Mouse (Mus musculus): ENCODE results near the gene Shld1.

Gene Shld1

DNA sequence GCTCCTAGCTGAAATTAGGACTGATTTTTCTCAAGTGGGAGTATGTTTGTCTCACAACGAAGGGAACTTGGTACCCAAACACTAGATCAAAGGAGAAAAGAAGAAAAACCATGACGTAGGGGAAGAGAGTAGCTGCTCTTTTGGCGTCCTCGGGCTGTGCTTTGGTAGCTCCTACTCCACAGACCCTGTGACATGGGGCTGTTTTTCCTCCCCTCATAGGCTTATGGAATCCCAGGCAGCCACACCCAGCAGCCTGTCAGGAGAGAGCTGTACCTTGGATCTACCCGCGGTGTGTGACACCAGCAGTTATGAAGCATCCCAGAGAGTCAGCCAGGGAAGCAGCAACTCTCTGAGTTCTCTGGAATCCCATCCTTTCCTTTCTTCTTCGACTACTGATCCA is 5.0 kb downstream of the Shld1 start:
- peak; percentile 51 for DNase-seq (ENCODE audit: low read depth, low spot score)

DNA sequence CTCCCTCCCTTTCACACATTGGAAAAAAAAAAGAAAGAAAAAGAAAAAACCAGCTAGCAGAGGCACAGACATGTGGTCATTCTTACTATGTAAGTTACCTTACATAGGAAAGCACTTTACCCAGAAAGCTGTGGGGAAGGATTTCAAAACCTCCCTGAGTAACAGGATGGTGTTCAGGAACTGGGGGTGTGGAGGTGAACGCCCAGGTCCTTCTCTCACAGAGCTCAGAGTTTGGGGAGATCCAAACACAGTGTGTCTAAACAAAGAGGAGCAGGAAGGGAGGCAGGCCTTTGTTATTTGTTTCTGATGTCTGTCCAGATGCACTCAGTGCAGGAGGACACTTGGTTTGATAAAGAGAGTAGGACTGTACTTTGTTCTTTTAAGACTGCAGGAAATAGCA is 5.6 kb downstream of the Shld1 start:
- DNase-seq (ENCODE audit: low read depth, low spot score), result peak; percentile 51

DNA sequence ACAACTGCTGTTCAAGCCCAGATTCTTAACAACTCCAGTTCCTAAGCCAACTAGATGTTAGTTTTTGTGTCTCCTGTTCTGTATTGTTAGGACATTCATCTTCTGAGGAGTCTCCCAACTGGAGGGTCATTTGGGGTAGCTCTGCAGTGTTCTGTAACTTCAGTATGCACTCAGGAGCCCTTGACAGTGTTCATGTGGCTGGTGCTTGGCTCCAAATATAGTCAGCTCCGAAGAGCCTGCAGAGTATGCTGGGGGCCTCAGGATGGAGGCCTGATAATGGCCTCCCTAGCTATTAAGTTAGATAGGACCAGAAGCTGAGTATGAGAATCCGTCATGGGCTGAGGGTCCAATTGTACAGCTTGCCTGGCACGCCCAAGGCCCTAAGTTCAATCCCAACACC is 7.2 kb downstream of the Shld1 start:
- no peak for DNase-seq (ENCODE audit: low read depth, low spot score)

DNA sequence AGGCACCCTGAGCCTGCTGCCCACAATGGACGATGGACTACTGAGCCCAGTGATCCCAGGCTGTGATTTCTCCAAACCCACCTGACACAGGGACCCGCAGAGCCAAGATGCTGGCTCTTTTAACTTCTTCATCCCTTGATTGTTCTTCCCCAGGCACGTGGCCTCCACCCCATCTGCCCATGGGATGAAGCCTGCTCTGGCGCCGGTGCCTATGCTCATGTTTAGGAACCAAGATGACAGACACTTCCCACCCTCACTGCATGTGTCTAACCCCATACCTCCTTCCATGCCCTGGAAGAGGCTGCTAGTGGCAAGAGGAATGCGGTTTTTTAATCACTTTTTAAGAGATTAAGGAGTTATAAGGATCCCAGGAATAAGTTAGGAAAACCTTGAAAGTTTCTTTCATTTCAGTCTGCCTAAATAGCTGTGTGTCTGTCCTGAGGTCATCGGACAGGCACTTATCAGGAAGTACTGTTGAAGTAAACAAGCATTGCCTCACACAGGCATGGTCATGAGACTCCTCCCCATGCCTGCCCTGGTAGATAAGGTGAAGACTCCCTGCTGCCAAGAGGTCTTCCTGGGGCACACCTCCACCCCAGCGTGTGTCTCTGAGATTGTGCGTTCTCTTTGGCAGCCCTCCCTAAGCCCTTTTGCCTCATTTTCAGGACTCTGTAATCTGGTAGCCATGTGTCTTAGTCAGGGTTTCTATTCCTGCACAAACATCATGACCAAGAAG is 8.8 kb downstream of the Shld1 start:
- DNase-seq (ENCODE audit: low read depth, low spot score), result no peak

DNA sequence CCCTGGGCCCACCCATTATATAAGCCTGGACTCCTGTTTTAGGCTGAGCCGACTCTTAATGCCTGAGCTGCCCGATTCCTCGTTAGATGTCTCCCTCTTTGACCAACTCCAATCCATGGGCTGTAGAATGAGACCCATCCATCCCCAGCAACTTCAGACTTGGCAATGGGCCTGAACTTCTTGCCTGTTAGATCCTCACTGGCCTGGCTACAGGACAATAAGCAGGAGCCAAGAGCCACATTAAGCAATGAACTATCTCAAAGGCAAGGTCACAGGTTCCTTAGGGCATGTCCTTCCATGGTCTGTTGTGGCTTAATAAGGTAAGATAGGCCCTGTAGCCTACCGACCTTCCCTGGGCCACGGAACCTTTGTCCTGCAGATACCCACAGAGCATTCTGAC is 9.8 kb downstream of the Shld1 start:
- no peak for DNase-seq (ENCODE audit: low read depth, low spot score)

DNA sequence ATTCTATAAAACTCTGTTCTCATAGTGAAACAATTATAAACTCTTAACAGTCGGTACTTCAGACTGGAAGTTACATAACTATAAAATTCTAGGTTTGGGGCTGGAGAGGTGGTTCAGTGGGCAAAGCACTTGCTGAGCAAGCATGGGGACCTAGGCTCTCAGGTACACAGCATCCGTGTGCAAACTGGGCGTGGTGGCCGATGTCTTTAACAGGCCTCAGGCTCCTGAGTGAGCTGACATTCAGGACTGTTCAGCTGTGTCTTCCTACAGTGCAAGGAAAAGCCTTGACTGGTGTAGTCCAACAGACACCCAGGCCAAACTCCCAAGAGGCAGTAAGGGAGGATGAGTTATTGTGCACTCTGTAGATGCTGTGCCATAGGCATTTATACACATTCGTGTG is 10.5 kb downstream of the Shld1 start:
- no peak for DNase-seq (ENCODE audit: low read depth, low spot score)

DNA sequence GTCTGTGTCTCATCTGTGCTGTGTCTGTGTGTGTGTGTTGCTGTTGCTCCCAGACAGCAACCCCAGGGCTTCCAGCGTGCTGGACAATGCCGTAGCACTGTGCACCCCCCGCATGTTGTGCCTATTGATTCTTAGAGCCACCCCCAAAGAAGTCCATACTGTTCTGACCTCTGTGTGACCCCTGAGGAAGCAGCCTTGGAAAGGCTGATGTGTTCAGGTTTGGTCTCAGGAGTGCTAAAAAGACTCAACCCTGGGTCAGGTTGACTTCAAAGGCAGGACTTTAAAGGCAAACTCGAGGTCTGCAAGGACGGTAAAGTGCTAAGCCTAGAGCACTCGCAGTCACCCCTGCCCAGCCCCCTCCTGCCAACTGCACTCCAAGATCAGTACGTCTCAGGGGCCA is 11.0 kb downstream of the Shld1 start:
- DNase-seq (ENCODE audit: low read depth, low spot score), result peak; percentile 51

DNA sequence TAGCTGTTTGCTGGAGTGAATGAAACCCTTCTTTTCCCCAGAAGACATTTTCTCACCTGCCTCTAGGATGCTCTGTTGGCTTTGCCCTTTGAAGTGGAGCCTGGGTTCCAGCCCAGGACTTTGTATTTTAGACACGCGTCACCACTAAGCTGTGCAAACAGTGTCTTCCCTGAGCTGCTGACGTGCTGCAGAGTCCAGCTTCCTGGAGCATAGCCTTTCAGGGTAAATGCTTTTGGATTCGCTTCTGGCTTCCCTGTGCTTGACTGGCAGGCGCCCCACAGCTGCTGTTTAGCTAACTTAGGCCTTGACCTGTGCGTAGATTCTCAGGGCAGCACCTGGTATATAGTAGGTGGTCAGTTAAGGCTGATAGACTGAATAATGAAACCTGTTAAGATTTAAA is 11.7 kb downstream of the Shld1 start:
- no peak for DNase-seq (ENCODE audit: low read depth, low spot score)

DNA sequence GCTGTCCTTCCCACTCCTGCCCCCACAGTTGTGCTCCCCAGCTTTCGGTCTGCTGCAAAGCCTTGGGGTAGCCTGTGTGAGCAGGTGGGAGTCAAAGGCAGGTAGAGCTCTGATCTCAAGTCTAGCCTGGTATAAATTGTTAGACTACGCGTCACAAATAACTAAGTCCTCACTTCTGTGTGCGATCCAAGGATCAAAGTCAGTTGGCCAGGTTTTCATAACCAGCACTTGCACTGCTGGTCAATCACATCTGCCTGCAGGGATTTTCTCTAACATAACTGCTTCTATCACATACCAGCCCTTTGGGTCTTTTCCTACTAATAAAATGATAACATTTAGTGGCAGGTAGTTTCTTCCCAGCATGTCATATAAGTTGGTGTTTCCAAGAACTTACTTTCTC is 14.2 kb downstream of the Shld1 start:
- no peak for DNase-seq (ENCODE audit: low read depth, low spot score)

DNA sequence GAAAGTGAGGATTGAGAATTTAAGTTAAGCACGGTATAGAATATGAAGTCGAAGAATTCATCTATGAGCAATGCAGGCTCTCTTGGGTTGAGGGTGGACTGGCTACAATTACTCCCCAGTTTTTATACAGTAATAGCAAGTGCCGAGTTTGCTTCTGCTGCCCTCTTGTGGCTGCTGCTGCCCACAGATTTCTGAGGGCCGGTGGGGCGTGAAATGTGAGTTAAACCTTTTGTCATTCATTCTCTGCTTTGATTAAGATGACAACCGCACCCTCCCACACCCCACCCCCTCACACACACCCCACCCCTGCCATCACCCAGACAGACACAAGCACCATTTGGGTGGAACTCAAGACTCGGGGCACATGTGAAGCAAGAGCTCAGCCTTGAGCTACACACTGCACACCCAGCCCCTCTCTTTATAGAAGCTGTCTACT is 14.7 kb downstream of the Shld1 start:
- DNase-seq (ENCODE audit: low read depth, low spot score), result peak; percentile 94

DNA sequence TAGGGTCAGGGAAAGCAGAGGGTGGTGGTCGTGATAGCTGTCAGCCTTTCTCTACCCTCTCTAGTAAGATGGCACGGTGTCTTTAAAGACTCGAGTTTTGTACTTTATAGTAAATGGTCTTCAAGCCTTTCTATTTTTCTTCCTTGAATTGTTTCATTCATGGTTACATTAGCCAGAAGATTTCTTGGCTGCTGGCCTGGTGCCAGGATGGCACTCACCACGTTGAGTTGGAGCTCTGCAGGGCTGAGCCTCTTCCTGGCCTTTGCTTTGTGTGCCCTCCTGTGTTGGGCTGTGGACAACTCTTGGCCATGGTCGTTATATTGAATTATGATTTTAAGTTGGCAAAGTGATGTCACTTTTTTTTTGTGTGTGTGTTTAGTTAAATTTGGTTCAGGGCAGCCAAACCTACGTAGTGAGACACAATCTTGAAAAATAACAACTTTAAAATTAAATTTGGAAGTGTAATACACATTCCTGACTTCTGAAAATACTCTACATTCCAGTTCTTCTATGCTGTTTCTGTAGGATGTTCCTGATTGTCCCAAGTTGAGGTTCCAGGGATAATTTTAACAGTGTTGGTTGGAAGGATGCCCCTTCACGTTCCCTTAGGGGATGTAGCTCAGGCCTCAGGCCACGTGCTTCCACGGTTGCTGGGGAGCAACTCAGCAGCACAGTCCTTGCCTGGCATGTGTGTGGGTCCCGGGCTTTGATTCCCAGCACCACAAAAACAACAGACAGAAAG is 18.7 kb downstream of the Shld1 start:
- DNase-seq (ENCODE audit: low read depth, low spot score), result no peak

DNA sequence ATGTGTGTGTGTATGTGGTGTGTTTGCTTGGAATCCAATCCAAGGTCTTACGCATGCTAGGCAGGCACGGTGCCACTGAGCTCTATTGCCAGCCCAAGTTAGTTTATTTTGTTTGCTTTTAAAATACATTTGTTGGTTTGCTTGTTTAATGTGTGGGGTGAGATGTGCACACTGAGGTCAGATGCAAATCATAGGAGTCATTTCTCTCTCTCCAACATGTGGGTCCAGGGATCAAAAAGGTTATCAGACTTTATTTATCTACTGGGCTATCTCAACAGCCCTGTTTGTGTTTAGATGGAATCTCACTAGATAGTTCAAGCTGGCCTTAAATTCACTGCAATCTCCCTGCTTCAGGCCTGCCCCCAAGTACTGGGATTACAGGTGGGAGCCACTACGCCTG is 19.6 kb downstream of the Shld1 start:
- no peak for DNase-seq (ENCODE audit: low read depth, low spot score)

DNA sequence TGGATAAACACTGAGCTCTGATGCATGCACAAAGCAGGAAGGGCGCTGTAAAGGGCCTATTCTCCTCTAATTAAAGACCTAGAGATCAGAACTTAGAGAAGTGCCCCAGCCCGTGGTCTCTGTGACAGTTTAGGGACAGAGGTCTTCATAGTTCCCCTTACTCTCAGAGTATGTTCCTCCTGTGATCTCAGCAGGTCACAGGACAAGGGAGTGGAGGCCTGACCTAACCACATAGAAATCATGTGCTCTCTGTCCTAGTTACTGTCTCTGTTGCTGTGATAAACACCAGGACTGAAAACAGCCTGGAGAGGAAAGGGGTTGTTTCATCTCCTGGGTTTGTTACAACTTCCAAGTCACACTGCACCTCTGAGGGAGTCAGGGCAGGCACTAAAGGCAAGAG is 23.8 kb downstream of the Shld1 start:
- no peak for DNase-seq (ENCODE audit: low read depth, low spot score)

DNA sequence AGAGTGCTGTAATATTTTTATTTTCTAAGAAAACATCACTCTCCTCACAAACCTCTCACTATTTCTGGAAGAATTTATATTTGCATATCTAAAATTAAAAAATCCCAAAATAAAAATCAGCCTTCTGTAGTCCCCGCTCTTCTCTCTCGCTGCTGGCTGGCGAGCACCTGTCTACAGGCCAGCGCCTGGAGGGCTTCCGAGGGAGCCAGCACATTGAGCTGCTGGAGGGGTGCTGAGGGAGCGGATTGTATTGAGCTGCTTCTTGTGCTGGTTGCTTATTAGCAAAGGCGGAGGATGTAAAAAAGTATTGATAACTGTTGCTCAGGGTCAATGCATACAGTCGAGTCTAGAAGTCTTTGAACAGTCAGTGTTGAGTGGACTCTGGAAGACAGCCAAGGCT is 25.3 kb downstream of the Shld1 start:
- DNase-seq (ENCODE audit: low read depth, low spot score), result no peak

DNA sequence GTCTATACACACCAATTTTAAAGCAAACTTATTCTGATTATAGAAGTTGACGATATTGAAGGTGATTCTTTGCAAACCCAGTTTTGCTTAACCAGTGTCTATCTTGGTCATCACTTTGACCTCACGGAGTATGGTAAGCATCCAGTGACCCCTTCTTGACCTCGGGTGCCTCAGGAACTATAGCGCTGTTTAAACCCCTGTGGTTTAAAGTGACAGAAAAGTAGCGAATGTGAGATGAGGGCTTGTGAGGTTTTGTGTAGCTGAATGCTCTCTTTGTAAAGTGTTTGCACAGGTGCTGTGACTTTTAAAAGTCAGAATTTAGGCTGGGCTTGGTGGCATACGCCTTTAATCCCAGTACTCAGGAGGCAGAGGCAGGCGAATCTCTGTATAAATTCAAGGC is 27.8 kb downstream of the Shld1 start:
- DNase-seq (ENCODE audit: low read depth, low spot score), result no peak

DNA sequence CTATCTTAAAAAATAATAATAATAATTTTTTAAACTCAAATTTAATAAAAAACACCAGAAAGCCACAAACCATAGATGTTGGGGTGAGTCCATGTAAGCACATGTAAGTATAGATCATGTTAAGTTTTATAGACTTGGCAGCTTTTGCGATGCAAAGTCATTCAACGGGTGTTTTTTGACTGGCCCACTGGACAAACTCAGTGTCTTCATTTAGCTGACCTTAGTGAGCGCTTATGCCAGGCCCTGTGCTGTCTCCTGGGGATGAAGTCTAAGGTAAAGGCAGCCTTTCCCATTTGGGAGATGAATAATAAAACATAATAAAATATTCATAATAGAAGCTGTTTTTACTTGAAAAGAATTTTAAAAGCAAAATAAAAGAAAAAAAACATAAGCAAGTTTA is 28.2 kb downstream of the Shld1 start:
- no peak for DNase-seq (ENCODE audit: low read depth, low spot score)

DNA sequence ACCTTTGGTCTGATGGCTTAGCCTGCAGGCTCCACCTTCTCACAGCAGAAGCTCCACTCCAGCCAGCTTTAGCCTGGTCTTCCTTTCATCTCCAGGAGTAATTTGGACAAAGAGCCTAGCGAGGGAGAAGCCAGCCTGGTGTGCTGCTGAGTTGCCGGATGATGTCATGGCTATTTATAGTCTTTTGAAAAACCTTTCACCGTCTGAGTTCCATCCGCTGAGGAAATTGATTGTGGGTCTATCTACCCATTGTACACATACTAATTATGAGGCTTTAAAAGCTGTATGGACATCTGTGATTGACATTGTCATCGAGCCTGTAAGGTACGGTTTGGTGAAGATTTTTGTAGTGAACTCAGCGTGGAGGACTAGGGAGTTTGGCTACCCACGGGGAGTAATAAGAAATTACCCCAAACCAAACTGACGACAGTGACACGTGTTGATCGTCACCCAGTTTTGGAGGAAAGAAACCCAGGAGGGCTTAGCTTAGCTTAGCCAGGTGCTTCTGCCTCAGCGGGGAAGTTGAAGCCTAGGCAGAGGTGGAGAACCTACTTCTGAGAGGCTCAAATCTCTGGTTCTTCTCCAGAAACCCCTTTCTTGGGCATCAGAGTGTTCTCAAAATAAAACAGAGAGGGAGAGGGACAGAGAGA is 28.8 kb downstream of the Shld1 start:
- DNase-seq (ENCODE audit: low read depth, low spot score), result no peak

DNA sequence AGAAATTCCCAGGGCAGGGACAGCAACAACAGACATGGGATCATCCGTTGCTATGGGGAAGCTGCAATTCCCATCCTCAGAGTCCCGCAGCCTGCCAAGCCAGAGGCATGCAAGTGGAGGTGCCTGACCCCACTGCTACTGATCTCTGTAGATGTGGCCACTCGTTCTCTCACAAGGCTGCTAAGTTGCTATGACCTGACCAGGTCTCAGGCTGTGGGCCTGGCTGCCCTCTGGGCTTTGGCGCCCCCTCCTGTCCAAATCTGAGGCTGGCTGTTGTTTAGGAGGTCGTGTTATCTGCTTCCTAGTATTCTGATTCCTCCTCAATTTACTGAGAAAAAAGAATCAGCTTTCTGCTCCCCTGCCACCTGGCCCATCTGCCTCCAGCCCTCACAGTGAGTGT is 29.4 kb downstream of the Shld1 start:
- DNase-seq (ENCODE audit: low read depth, low spot score), result peak; percentile 53

DNA sequence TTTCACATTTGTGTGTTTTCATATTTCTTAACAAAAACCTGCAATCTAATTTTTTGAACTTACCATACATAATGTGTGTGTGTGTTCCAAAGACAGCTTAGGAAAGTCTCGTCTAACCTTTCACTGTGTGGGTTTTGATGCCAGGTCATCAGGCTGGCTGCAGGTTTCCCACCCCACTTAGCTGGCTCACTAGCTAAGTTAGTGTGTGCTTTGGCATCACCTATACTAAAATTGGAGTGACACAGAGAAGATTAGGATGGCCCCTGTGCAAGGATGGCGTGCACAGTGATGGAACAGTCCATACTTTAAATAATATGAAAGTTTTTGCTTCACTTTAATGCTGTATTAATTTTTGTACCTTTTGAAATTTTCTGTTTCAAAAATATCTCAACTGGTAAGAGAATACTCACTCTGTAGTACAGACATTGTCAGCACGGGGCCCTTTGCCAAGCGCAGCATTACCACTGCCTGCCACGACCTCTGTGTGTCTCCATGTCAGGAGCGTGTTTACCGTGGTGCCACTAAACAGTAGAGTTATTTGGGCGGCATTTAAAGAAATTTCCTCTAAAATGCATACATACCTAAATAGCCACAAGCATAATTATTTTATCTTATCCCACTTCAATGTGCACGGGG is 30.3 kb downstream of the Shld1 start:
- no peak for DNase-seq (ENCODE audit: low read depth, low spot score)

DNA sequence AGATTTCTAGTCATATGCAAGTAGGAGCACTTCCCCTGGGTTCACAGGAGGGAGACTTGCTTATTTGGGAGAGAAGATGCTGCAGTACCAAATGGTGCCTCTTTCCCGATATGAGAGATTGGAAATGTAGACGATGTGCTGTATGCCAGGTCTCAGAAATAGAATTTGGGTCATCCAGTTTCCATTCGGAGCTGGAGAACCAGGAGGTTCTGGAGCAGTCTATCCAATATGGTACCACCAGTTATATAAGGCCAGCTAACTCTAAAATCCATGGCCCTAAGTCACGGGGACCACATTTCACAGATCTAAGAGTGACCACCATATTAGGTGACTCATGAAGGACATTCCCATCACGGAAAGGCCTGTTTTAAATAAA is 30.8 kb downstream of the Shld1 start:
- DNase-seq (ENCODE audit: low read depth, low spot score), result no peak

DNA sequence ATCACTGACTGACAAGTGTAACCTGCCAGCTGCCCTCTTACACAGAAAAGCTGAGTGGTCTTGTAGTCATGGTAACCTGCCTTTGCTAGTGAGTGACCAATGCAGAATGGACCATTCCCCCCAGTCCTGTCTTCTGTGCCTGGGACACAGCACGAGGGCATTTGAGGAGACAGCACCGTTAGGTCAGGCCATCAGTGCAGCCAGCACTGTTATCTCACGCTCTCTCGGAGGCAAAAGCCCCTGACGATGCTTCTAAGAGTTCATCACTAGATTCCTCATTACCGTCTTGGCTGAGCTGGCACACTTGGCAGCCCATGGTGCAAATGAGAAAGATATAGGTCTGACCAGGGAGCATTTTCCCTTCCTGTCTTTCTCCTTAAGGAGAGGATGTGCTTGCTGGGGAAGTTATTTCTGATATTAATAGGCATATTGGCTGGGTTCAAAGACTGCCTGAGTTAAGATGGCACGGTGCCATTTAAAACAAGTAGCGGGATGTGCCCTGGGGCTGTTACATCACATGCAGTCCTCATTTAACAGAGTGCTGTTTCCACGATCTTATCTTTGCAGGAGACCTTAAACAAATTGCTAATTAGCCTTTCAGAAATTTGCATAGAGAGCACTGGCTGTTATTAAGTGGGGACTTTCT is 34.3 kb downstream of the Shld1 start:
- no peak for DNase-seq (ENCODE audit: low read depth, low spot score)

DNA sequence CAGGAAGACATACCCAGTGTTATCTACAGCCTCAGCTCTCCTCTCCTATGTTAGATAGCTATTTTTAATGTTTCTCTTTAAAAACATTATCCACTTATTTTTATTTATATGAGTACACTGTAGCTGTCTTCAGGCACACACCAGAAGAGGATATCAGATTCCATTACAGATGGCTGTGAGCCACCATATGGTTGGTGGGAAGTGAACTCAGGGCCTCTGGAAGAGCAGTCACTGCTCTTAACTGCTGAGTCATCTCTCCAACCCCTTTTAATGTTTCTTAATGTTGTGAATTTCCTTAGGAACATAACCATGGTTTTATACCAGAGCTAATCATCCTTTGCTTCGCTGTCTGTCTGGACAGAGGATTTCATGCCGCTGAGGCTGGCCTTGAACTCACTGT is 35.1 kb downstream of the Shld1 start:
- no peak for DNase-seq (ENCODE audit: low read depth, low spot score)
